Mouse (Mus musculus) bone marrow macrophage, adult 2 months (primary cell): ENCODE data around the gene Apod. TPM values are rescaled to one million over a fixed set of nuclear protein-coding genes. Genes with fewer than 3 reads are reported as not detected.
A peak's percentile ranks its signal among the peaks of the same experiment; 100 is the strongest.

Experiments used
- H3K27ac ChIP-seq: 2 replicates; pipeline ENCODE4 v1.5.1; 2012; ENCODE audit warnings: low read depth, low read length; ENCODE audit not compliant: insufficient read depth
- H3K4me1 ChIP-seq: 2 replicates; pipeline ENCODE4 v1.6.1; 2012; ENCODE audit warnings: low read length; ENCODE audit not compliant: control insufficient read depth, insufficient read depth
- H3K4me3 ChIP-seq: 2 replicates; pipeline ENCODE4 v1.5.1; 2012; ENCODE audit warnings: mild to moderate bottlenecking, low read length, moderate library complexity; ENCODE audit not compliant: insufficient read depth
- CTCF ChIP-seq: IDR thresholded peaks from 2 replicates; pipeline ENCODE4 v1.5.1; 2012; ENCODE audit warnings: low read depth, mild to moderate bottlenecking, low read length, moderate library complexity
- POLR2A ChIP-seq: IDR thresholded peaks from 2 replicates; pipeline ENCODE4 v1.6.1; 2012; ENCODE audit warnings: mild to moderate bottlenecking, low read depth, low read length, borderline replicate concordance
- polyA plus RNA-seq: library from polyadenylated mRNA; stranded (reverse); fragments of >200 nt; gene quantifications from 2 replicates; pipeline ENCODE4 v1.2.4, GENCODE M21; 2012; ENCODE audit not compliant: missing spikeins, insufficient read depth, insufficient read length

Gene Apod
- polyA plus RNA-seq, 1 experiment, result 0.60 TPM

DNA sequence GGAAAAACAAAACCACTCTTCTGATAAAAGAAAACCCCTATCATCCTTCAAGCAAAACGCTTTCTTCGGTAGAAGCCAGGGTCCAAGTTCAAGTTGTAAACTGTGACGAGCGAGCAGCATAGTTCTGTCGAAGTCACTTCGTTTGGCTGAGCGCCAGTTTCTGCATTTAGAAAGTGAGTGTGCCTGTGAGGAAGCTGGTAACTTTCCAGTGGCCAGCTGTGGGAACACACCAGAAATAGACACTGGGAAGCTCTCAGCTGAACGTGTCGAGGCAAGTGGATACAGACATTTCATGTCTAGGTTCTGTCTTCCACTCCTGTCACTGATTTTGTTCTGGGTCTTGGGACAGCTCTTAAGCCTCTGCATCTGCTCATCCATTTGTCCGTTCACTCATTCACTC, 24.3 kb downstream of the Apod start:
- TF ChIP-seq CTCF, result no peak
- TF ChIP-seq POLR2A, result no peak
- Histone ChIP-seq H3K27ac (peak overlapping the region; percentile 97), H3K4me3 (peak overlapping the region; percentile 54), H3K4me1 (peaks cover 43% of the 10 kb centered on the region)

DNA sequence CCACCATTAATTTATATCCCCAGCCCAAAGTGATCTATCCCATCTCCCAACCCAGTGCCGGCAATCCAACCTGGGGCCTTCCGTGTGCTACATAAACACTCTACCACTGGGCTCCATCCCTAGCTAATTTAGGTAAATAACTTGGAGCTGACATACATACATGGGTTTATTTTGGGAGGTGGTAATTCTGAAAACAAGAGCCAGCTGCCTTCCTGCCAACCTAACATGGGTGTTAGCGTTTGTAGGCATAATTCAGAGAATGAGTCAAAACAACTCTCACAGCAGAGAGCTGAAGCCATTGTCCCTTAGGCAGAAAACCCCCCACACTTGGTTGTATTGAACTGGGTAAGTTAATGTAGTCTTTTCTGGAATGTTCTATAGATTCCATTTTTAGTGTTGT, 26.9 kb downstream of the Apod start:
- Histone ChIP-seq H3K27ac (no peak overlapping the region), H3K4me1 (peaks cover 38% of the 10 kb centered on the region), H3K4me3 (no peak overlapping the region)
- no peak for TF ChIP-seq POLR2A
- no peak for TF ChIP-seq CTCF

DNA sequence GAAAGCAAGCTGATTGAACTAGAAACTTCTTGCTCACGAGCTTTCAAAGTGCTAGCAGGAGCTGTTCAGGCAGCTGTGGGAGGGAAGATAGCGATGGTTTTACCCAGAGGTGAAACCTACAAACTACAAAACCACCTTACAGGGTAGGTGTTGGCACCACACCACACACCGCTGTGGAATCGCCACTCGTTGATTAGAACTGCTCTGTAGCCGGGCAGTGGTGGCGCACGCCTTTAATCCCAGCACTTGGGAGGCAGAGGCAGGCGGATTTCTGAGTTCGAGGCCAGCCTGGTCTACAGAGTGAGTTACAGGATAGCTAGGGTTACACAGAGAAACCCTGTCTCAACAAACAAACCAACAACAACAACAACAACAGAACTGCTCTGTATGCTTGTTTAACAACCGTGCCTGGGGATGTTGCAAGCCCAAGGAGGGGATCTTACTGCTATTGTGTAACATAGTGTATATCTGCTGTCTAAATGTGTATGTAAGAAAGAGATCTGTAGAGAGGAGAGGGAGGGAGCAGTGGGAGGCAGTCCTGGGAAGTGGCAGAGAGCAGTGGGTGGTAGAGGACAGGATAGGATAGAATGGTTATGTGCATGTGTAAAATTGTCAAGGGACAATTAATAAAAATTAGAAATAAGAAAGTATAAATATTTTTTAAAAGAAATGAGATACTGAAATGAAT, 27.7 kb downstream of the Apod start:
- Histone ChIP-seq H3K4me1 (peaks cover 34% of the 10 kb centered on the region), H3K4me3 (no peak overlapping the region), H3K27ac (no peak overlapping the region)
- TF ChIP-seq POLR2A (no peak), CTCF (no peak)

DNA sequence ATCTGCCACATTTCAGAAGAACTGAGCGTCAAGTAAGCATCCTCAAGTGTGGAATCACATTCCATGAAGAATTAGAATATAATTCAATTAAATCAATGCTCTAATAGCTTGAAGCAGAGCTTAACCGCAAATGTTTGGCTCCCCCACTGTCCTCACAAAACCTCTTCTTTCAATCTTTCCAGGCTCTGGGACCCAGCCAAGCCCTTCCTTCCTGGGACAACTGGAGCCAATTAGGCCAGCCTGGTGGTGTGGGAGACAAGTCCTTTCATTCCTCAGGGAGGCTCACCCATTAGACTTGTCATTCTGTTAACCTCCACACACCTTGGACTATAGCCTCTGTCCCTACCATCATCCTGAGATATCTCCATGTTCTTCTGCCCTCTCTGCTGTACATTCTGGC, 32.6 kb downstream of the Apod start:
- Histone ChIP-seq H3K4me3 (no peak overlapping the region), H3K4me1 (peaks cover 14% of the 10 kb centered on the region), H3K27ac (no peak overlapping the region)
- TF ChIP-seq POLR2A (no peak), CTCF (no peak)

DNA sequence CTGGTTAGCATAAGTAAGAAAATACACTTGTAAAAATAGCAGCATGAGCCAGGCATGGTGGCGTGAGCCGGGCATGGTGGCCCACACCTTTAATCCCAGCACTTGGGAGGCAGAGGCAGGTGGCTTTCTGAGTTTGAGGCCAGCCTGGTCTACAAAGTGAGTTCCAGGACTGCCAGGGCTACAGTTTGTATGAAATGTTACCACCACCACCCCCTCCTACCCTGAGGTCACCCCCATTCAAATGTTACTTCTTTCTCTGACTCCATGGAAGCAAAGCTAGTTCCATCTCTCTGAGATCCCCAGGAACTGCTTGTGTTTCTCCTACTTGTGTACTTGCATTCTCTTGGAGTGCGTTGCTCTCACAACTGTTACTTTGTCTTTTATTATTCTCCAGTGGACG, 34.4 kb downstream of the Apod start:
- no peak overlapping the region for H3K27ac ChIP-seq
- peaks cover 10% of the 10 kb centered on the region for H3K4me1 ChIP-seq
- no peak overlapping the region for H3K4me3 ChIP-seq
- TF ChIP-seq POLR2A (no peak), CTCF (no peak)

DNA sequence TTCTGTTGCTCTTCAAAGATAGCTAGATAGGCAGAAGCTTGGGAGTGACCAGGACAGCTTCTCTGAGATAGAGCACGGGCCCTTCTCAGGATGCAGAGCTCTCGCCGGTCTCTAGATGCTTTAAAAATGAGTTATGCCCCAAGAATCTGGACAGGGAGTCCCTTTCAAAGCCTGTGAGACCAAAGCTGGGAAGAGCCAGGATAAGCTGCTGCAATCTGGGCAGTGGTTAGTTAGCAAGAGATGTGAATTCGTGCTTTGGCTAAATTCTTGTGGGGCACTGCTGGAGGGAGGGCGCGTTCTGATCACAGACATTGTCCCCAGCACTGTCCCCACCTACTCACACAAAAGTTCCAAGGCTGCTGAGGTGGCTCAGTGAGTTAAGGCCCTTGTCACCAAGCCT, 36.0 kb downstream of the Apod start:
- Histone ChIP-seq H3K27ac (no peak overlapping the region), H3K4me3 (no peak overlapping the region), H3K4me1 (peaks cover 9% of the 10 kb centered on the region)
- no peak for TF ChIP-seq POLR2A
- TF ChIP-seq CTCF, result no peak

DNA sequence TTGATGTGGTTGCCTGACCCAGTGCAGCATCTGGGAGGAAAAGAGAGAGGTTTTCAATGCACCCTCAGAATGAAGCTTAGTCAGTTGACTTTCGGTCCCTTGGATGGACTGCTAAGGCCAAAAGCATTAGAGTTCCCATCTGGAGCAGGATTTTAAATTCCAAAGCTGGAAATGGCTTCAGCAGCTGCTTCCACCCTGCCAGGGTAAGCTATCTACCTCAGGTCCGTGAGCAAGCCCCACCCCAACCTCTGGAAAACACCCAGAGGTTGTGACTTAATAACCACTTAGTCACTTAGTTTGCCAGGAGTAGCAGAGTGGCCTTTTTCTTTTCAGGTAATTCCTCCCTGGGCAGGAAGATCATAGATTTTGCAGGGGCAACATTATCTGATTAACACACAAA, 36.5 kb downstream of the Apod start:
- TF ChIP-seq POLR2A, result no peak
- Histone ChIP-seq H3K4me1 (peaks cover 14% of the 10 kb centered on the region), H3K27ac (no peak overlapping the region), H3K4me3 (no peak overlapping the region)

DNA sequence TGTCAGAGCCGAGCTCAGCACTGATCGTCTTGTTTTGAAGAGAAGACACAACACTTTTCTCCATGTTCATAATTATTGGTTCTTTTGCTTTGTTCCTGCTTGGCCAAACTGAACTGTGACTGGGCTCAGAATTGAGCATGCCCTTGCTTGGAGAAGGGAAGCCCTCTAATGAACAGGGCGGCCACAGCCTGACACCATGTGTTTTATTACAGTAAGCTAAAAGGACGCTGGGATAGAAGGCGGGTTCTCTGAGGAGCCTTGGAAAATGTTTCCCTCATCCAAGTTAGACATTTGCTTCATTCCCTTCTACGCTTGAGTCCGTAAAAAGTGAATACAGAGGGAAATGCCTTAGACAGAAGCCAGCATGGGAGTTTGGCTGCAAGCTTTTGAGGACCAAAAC, 37.6 kb downstream of the Apod start:
- Histone ChIP-seq H3K4me3 (no peak overlapping the region), H3K4me1 (peaks cover 21% of the 10 kb centered on the region), H3K27ac (no peak overlapping the region)
- TF ChIP-seq CTCF (no peak), POLR2A (no peak)

DNA sequence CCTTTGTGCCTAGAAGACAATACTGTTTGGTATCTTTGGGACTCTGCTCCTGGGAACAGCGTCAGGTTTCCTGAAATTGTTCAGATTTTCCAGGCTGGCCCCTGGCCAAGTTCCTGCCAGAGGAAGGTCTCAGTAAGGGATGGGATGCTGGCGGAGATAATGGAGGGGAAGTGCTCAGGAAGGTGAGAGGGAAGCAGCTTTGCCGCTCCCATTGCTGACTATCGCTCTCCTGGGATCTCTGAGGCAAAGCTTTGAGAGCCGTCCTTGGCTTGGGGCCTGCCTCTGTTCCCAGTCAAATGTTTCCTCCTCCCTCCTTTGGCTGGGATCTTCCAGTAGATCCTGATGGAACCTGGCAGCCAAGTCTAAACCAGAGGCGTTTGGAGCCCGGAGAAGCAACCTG, 38.1 kb downstream of the Apod start:
- no peak for TF ChIP-seq POLR2A
- TF ChIP-seq CTCF, result no peak
- H3K4me1 ChIP-seq, result peaks cover 22% of the 10 kb centered on the region
- no peak overlapping the region for H3K4me3 ChIP-seq
- no peak overlapping the region for H3K27ac ChIP-seq

DNA sequence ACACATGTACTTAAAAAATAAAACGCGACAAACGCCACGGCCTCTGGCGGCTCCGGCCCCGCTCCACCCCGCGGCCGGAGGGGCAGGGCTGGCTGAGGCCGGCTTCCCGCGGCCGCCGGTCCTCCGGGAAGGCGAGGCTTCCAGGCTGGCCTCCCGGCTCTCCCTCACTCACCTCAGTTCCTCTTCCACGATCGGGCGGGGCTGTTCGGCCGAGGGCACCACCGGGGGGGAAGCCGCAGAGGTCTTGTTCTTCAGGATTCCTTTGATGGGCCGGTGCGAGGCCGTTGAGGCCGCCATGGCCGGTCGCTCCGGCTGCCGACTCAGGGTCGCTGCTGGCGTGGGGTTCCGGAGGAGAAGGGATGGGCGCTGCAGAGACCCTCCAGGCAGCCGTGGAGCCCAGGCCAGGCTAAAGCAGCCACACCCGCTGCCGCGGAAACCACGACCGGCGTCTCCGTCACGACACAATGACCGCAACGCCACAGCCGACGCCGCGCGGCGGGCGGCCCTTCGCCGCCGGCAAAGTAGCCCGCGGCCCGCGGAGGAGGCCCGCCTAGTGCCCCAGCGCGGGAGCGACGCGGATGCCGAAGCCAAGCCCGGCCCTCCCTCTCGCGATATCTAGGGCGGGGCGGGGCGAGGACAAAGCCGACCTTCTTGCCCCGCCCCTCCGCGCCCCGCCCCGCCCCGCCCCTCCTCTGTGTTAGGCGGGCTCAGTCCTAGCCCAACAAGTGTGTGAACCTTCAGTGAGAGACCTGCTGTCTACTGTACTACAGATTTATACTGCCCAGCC, 39.7 kb downstream of the Apod start, which contains the start of gene Ppp1r2:
Gene Ppp1r2 (minus strand): TSS at position 604 of the 787 bp plus-strand sequence.
- Histone ChIP-seq H3K4me1 (peaks cover 23% of the 10 kb centered on the region), H3K27ac (peak within 1 kb of the TSS; percentile 80), H3K4me3 (peak within 1 kb of the TSS; percentile 88)
- no peak for TF ChIP-seq CTCF
- TF ChIP-seq POLR2A, result peak; percentile 89; the same call in 1 of the 2 replicates
